Mouse (Mus musculus) A20 (cell line): ENCODE measurements around the gene Hoxb3.

Experiments used
- DNase-seq: peaks from one replicate; pipeline ENCODE4 v3.0.0-alpha.2; 2011; ENCODE audit warnings: low read depth, low spot score

The Hoxb3 gene

GRCm38 (mm10) chr11:96323154-96323553 lies at the start of gene Hoxb3:
Gene Hoxb3 (plus strand): TSS chr11:96323326.
- no peak for DNase-seq

- DNase-seq, result no peak
Measured at GRCm38 (mm10) chr11:96274428-96274827, 48.7 kb upstream of the Hoxb3 start.

- no peak for DNase-seq
Measured at GRCm38 (mm10) chr11:96275896-96276295, 47.2 kb upstream of the Hoxb3 start.

GRCm38 (mm10) chr11:96277151-96278044 lies 45.7 kb upstream of the Hoxb3 start:
- DNase-seq, result no peak

- DNase-seq, result no peak
Measured at GRCm38 (mm10) chr11:96278324-96278723, 44.8 kb upstream of the Hoxb3 start.

GRCm38 (mm10) chr11:96278773-96279172 lies 44.4 kb upstream of the Hoxb3 start:
- peak; percentile 88 for DNase-seq

- DNase-seq, result no peak
Measured at GRCm38 (mm10) chr11:96279421-96280233, 43.5 kb upstream of the Hoxb3 start.

GRCm38 (mm10) chr11:96280399-96281378 lies 42.4 kb upstream of the Hoxb3 start:
- DNase-seq, result no peak

- DNase-seq, result no peak
Measured at GRCm38 (mm10) chr11:96281396-96281795, 41.7 kb upstream of the Hoxb3 start.

- DNase-seq, result no peak
Measured at GRCm38 (mm10) chr11:96281855-96282570, 41.1 kb upstream of the Hoxb3 start, which contains the start of gene Hoxb8. Gene Hoxb8 (plus strand): TSS chr11:96281905.

GRCm38 (mm10) chr11:96282795-96283430 lies 40.2 kb upstream of the Hoxb3 start:
- no peak for DNase-seq

- DNase-seq, result peak; percentile 78
Measured at GRCm38 (mm10) chr11:96284041-96284749, 38.9 kb upstream of the Hoxb3 start.

GRCm38 (mm10) chr11:96284774-96285734 lies 38.1 kb upstream of the Hoxb3 start:
- peak; percentile 76 for DNase-seq

- peak; percentile 26 for DNase-seq
Measured at GRCm38 (mm10) chr11:96285771-96286738, 37.1 kb upstream of the Hoxb3 start, which contains the start of gene Hoxb7. Gene Hoxb7 (plus strand): TSS chr11:96286623.

GRCm38 (mm10) chr11:96286739-96287385 lies 36.3 kb upstream of the Hoxb3 start:
- no peak for DNase-seq

- no peak for DNase-seq
Measured at GRCm38 (mm10) chr11:96287411-96287810, 35.7 kb upstream of the Hoxb3 start.
